Mouse (Mus musculus) monocyte, adult 59 days (primary cell): Measurements from ENCODE around the gene Amigo2. TPM values are rescaled to one million over a fixed set of nuclear protein-coding genes. Genes with fewer than 3 reads are reported as not detected.

Experiments
- total RNA-seq, 2 experiments: library from RNA; stranded (reverse); gene quantifications; one replicate each; pipeline ENCODE4 v1.2.4; 2023

The Amigo2 gene
- under 1 TPM; 0.36 to 0.58 TPM for total RNA-seq

DNA sequence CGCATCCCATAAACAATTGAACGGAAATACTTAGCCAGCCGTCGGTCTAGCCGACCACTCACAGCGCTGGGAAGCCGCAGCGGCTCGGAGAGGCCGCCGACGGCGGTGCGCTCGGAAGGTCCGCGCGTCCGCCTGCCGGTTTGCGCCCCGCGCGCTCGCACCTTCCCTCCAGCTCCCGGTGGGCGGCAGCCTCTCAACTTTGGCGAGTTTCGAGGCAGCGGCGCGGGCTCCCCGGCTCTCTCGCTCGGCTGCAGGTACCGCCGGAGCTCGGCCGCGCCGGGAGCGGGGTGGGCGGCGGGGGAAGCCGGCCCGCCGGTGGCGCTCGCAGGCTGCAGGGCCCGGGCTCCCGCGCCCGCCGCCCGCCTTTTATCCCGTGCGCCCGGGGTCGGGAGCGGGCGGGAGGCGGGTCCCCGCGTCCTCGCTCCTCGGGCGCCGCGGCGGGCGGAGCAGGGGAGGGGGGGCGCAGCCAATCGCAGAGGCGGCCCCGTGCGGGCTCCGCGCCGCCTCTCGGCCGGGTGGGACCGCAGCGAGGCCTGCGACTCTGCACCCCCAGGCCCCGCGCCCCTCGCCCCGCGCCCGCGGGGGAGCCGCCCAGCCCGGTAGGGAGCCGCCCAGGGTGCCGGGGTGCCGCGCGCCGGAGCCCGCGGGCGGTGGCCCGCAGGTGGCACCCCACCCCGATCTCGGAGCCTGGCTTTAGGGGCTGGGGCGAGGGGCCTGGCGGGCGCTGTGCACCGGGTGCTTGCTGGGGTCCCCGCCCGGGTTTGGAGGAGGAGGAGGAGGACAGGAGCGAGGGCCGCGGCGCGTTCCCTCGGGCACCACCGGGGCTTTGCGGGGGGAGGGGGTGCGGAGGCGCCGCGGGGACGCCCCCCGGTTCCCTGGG is at the start of gene Amigo2, which contains the start of gene Pced1b:
Gene Amigo2 (minus strand): TSS at position 377 of the 880 bp plus-strand sequence.
Gene Pced1b (plus strand): TSS at position 197 of the 880 bp plus-strand sequence.

Other genes with a start within 250 kb of the Amigo2 start
- not detected for gene Slc38a4, start 191.3 kb downstream of the Amigo2 start, total RNA-seq
- 10 to 100 TPM; 13.5 to 14.2 TPM for gene Pced1b, start 180 bp downstream of the Amigo2 start, total RNA-seq